Mouse (Mus musculus) ES-E14 (cell line): ENCODE data around the gene Aox4.

Experiments used
- HCFC1 ChIP-seq: IDR thresholded peaks from 2 replicates; pipeline ENCODE4 v1.6.1; 2012; ENCODE audit warnings: low read length, inconsistent platforms, borderline replicate concordance; ENCODE audit not compliant: insufficient read depth
- MAFK ChIP-seq: IDR thresholded peaks from 2 replicates; pipeline ENCODE4 v1.6.1; 2014; ENCODE audit warnings: mild to moderate bottlenecking, low read depth, low read length, inconsistent platforms; ENCODE audit not compliant: insufficient read depth
- ZC3H11A ChIP-seq: IDR thresholded peaks from 2 replicates; pipeline ENCODE4 v1.6.1; 2012; ENCODE audit warnings: low read depth, mild to moderate bottlenecking, inconsistent platforms, low read length, borderline replicate concordance

DNA sequence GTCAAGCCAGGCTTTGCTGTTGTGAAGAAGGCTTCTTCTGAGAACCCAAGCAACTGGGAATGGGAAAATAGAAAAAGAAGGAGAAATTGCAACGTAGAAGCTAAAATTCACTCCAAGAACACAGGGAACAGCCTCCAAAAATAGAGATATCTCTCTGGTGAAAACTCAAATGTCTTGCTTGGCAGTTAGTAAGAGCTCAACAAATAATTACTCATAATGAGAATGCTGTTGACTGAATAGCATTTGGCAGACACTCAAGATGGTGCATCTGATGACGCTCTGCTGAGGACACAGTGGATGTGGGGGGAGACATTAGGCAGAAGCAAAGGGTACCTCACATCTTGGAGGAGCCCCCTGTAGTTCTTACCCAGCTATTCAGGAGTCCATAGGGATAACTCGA, 77.9 kb downstream of the Aox4 start:
- TF ChIP-seq HCFC1 (no peak), ZC3H11A (no peak), MAFK (no peak)
